Mouse (Mus musculus): ENCODE results near the gene Tacc2.

DNA sequence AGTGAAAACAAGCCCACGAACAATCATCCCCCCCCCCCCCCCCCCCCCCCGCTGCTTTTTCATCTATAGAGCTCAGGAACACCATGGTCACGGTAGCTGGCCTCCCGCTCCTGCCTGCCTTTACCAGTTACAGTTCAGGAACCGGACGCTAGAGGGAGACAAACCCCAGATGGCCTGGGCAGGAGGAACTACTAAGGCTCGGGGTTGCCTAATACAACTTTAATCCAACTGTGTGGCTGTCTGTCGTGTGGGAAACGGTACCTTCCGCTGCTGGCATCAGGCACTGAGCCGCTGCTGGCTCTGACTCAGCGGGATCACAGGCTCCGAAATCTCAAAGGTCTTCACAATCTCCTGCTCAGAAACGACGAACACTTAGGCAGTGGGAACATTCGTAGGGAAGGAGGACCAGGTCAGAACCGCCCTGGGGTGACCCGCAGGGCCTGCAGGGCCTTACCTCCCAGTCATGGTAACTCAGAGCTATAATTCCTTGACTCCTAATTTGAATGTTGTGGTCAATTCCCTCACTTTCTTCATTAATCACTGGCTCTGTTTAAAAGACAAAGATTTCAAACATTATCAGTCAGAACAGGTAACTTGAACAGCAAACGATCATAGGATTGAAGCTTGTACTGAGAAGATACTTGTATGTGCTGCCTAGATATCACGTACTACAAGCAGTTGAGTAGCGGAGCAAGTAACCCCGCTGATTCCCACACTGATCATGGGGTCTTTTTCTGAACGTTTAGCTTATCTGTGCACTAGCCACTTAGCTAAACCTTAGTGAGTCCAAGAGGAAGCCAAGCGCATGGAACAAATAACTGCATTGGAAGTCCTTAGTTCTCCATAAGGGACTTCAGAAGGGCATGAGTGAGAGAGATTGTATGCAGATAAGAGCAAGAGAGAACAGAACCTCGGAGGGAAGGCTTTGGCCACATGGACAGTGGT is 43.6 kb upstream of the Tacc2 start:
- peak; percentile 95 for TF ChIP-seq CTCF (IDR thresholded peaks at IDR 0.05)
- TF ChIP-seq EP300 (IDR thresholded peaks at IDR 0.05): no peak
